Mouse (Mus musculus) monocyte, adult 5-6 weeks (primary cell): Measurements from ENCODE around the gene Ola1. TPM values are rescaled to one million over a fixed set of nuclear protein-coding genes. Genes with fewer than 3 reads are reported as not detected.

ENCODE experiments used
- ATAC-seq: fragments of 153-309, 156-312 bp; replicated peaks from 2 replicates; pipeline ENCODE4 v1.8.0; 2017; ENCODE audit warnings: mild to moderate bottlenecking; ENCODE audit not compliant: low TSS enrichment, insufficient number of reproducible peaks, severe bottlenecking, poor library complexity, low FRiP score
- total RNA-seq: library from RNA; stranded (forward); fragments of 200-1000, 200-491, 200-594 nt; gene quantifications from 3 replicates; pipeline ENCODE4 v1.2.3, GENCODE M21; 2017

Gene Ola1
- total RNA-seq, 1 experiment from 2014 or later, result 73.3 TPM

DNA sequence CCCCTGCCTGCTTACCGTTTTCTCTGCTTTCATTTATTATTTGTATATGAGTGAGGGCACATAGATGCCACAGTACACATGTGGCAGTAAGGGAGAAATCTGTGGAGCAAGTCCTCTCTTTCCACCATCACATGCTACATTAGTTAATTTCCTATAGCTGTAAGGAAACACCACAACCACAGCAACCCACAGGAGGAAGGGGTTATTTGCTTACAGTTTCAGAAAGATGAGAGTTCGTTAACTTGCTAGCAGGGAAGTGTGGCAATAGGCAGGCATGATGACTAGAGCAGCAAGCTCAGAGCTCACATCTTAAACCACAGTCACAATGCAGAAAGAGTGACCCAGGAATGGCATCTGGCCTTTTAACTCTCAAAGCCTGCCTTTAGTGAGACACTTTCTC is 58.0 kb downstream of the Ola1 start:
- ATAC-seq, result 0 out of 2 replicates have a peak, but pooled peaks have one; percentile 17

DNA sequence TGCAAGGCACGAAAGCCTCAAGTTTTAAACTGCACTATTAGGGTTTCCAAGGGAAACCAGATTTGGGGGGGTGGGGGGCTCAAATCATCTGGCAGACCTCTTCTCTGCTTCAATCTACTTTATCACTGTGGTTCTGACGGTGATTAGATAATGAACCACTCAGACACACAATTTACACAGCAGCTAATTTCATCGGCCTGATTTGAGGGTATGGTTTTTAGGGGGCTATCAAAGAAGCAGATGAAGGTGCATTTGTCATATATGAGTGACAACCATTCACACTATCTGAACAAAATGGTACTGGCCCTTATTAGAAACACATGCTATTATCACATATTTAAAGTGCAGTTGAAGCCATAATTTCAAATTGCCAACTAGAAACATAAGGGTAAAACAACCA is 61.5 kb downstream of the Ola1 start:
- ATAC-seq, result no peak

DNA sequence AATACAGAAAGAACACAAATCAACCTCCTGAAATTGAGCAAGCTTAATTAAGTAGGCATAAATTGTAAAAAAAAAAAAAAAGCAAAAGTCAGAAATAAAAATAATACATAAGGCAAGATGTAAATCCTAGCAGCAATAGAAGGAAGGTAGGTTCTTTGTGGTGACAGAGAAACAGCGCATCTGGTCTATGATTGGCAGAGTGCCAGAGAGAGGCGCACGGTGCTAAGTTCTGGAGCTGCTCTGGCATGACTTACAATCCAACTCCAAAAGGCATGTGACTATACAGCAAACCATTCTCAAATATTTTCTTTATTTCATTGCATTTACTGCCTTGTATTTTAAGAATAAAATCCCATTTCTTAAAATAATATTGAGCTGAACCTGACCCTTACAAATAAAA is 68.2 kb downstream of the Ola1 start:
- ATAC-seq, result no peak

DNA sequence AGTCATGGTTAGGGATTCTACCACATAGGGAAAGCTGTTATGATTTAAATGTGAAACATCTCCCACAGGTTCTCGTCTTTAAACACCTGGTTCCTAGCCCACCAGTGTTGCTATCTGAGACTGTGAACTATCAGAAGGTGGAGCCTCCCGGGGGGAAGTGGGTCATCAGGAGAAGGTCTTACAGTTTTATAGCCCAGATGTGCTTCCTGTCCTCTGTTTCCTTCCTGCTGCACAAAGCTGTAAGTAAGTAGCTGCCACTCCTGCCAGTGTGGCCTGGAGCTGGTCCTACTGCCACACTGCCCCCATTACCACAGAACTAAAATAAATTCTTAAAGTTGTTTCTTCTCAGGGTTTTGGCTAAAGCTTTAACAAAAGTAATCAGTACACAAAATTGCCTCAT is 72.6 kb downstream of the Ola1 start:
- ATAC-seq, result no peak

DNA sequence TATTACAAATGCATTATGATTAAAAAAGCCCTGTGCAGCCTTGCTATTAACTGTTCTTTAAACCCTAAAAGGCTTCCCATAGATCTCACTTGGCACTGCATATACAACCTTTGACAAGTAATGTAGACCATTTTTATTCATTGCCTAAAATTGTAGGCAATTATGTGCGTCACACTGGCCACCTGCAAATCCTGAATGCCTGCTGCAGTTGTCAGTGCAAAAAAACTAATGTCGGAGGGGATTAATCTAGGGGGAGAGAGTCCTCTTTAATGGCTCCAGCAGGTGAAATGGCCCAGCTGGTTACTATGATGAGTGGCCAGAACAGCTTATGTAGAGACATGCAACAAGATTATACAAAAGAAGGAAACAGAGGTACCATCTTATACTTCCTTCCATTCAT is 75.0 kb downstream of the Ola1 start:
- ATAC-seq, result no peak

DNA sequence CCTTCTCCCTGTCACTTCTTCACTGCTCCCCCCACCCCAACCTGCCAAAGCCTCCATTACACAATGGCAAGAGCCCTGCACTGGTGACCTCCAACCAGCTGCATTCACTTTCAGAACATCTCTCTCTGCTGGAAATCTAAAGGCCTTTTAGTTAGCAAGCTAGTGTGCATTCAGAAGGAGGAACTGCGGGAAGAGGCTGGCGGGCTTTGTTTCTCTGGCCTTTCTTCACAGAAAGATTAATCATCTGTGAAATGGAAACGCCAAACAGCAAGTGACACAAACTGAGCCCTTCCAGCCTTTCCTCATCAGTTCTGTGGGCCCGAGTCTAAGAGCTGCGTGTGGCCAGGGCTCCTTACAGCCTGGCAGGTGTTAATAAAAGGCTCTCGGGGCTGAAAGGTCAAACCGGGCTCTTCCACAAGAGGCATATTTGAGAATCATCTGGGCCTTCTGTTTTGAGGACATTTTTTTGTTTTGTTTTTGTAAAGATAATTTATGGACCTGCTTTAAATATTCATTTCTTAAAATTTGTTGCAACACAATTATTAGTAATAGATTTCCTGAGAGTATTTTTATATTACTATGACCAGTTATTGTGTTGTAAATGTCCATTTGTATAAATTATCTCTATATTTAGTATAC is 75.8 kb downstream of the Ola1 start:
- ATAC-seq, result no peak

DNA sequence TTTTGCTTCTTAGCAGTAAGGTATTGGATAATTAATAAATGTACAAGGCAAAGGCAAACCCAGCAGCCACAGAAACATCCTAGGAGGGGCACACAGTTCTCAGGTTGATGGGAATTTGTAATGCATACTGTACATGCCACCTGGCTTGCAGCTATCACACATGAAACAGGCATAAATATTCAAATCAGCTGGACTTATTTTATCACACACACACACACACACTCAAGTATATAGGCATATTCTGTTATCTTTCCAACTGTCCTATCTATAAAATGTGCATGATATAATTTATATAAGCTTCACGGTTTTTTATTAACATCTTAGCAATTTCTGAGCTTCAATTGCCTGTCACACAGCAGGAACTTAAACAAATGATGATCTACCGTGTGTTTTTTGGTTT is 85.8 kb downstream of the Ola1 start:
- ATAC-seq, result no peak

DNA sequence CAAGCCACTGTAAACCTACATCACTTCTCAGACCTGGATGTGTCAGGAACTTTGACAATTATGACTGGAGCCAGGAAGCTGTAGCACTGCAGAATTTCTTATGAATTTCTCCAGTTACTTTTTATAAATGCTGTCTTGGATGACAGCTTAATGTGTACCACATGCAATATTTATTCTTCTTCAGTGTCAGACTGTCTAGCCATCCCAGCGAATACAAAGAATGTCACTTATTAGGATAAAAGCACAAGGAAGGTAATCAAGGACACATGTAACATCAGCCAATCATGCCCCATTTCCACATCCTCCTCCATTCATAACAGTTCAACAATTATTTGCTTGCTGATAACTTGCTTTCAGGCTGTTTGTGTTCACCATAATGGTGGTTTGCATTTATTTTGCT is 91.0 kb downstream of the Ola1 start:
- no peak for ATAC-seq

DNA sequence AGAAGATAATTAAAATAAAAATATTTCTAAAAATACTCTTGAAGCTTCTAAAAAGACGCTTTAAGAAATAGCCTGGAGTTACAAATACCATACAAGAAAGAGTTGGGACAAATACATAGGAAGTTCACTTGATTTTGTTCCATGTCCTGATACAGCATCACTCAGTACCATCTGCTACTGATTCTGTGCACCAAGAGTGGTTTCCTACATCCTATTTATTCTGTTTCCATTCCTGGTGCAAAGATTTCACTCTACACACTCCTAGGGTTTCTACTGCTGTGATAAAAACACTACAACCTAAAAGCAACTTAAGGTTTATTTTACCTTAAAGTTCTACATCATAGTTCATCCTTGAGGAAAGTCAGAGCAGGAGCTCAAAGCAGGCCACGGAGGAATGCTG is 99.9 kb downstream of the Ola1 start:
- ATAC-seq, result no peak

DNA sequence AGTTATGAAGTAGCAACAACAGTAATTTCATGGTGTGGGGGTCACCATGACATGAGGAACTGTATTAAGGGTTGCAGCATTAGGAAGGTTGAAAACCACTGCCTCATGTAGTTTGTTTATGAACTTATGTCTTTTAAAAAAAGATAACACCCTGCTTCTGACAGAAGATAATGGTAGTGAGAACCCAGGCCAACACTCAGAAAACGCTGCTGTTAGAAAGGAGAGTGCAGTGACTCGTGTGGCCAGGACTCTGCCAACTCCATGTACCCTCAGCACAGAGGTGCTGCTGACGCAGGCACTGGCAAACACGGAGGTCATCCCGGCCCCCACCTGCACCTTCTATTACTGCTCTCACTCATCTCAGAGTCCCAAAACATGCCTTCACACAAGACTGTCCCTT is 111.6 kb downstream of the Ola1 start:
- no peak for ATAC-seq

DNA sequence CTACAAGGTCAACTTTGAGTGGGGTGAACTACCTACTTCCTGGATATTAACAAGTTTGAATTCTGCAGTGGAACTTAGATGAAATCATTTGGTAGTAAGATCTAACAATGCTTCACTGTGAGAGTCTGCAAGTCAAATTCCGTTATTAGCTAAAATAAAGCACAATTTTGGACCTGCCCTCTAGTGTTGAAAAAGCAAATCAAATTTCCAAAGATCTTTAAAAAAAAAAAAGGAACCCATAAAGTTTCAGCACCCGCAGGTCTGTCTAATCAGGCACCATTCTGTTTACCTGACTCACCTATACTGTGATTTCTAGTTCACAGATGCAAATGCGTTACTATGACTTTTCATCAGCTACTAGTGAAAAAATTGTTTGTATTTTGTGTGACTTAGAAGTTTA is 122.2 kb downstream of the Ola1 start:
- ATAC-seq, result no peak

DNA sequence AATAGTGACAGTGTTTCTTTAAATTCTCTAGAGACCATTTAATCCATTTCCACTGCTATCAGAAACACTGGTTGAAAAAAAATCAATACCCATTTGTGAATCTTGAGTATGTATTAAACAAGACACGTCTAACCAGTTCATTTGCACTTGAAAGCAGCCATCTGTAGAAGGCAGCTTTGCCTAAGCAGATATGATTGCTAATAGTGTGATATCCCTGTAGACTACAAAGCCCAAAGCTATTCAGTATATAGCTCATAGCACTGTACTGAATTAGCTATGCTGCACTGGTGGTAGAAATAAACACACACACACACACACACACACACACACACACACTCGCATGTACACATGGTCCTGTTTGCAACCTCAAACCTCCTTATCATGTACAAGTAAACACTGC is 123.4 kb downstream of the Ola1 start:
- no peak for ATAC-seq

DNA sequence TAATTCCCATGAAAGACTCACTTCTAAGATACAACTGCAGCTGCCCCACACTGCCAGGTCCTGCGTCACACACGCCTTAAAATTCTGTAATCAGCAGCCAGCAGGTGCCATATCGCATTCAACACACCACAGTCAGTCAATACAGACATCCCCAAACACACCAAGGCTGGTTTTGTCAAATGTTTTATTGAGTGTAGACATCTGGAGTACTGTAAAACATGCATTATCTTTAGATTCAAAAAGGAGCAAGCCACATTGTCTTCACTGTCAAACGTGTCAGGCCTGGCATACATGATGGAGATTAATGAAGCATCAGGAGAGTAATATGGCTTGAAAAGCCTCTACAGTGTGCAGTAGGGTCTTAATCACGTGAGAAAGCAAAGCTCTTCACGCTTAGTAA is 125.7 kb downstream of the Ola1 start:
- no peak for ATAC-seq

DNA sequence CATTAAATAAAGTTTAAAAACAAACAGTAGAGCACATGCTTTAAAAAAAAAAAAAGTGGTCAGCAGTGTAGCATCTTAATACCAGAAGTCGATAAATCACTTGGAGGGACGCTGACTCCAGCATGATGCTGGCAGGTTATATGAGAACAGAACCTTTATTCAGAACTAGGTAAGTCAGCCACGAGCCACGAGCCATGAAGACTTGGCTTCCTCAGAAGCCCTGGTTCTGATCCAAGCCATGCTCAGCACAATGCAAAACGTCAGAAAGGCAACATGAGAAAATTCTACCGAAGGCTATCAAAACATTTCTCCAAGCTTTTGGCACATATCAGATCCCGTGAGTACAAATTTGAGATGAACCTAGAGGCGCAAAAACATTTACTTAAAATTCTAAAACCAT is 127.4 kb downstream of the Ola1 start:
- ATAC-seq, result no peak

DNA sequence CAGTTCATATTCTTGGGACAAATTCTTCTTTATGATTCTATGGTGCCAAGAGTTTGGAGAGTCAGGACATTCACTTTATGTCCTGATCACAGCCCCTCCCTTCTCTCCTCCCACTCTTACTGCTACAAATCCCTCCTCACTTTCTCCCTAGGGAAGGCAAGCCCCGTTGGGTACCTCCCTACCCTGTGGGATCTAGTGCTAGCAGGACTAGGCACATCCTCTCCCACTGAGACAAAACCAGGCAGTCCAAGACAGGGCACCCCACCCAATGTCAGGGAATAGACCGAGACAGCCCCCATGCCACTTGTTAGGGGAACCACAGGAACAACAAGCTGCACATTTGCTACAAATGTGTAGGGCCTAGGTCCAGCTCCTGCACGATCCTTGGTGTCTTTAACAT is 131.1 kb downstream of the Ola1 start:
- no peak for ATAC-seq

DNA sequence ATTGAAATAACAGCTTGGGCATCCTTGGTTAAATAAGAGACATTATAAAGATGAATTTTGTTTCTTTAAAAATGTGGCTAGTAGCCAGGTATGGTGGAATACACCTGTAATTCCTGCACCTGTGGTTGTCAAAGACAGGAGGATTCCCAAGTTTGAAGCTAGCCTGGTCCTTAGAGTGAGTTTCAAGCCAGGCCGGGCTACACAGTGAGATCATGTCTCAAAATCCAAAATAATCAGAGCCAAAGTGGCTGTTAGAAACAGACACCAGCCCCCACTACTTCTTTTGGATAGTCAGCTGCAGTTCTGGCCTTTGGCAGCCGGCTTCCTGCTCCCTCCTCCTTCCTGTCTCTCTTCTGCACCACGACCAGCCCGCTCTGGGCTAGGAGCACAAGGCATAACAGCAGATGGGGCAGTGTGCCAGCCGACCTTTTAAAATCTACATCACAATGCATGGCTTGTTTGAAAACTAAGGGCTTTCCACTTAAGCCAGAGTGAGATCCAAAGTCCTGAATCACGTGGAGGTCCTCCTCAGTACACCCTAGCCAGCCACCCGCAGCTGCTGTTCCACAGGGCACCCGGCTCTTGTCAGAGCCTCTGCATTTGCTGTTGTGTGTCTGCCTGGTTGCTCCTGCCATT is 132.9 kb downstream of the Ola1 start:
- no peak for ATAC-seq

DNA sequence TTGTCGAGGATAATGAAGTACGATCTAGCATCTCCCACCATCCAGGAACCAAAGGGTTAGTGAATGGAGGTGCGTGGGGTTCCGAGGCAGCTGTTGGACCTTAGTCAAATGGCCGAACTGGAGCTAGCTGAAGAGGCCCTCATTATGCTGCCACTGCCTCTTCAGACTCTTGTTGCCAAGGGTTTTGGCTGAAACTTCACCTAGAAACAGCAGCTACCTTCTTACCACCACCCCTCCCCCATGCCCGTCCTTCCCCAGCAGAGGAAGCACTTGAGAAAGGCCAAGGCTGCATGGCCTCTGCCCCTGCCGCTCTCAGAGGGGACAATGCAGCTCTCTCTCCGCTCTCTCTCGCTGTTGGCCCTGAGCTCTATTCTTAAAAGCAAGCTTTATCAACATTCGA is 136.2 kb downstream of the Ola1 start:
- ATAC-seq, result no peak

DNA sequence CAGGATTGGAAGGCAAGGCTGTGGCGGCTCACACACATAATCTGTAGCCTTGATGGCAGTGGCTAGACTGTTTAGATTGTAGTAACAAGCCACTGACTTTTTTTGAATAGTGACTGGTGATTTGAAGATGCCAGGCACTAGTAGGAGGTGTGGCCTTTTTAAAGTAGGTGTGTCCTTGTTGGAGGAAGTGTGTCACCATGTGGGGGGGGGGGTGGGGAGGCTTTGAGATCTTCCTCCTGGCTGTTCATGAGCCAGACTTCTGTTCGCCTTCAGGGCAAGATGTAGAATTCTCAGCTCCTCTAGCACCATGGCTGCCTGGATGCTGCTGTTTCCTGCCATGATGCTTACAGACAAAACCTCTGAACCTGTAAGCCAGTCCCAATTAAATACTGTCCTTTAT is 136.9 kb downstream of the Ola1 start:
- no peak for ATAC-seq

DNA sequence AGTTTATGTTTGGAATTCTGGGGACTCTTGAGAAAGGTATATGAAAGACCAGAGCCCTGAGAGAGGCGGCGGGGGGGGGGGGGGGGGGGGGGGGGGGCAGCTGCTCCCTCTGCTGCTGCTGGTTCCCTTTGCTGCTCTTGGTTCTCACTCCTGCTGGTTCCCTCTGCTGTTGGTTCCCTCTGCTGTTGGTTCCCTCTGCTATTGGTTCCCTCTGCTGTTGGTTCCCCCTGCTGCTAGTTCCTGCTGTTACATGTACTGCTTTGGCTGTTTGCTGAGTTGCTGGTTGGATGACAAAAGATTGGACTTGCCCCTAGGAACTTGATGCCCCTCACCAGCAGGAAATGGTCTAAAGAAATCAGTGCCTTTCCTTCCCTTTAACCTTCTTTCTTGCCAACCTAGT is 138.6 kb downstream of the Ola1 start:
- ATAC-seq, result peak; percentile 84

DNA sequence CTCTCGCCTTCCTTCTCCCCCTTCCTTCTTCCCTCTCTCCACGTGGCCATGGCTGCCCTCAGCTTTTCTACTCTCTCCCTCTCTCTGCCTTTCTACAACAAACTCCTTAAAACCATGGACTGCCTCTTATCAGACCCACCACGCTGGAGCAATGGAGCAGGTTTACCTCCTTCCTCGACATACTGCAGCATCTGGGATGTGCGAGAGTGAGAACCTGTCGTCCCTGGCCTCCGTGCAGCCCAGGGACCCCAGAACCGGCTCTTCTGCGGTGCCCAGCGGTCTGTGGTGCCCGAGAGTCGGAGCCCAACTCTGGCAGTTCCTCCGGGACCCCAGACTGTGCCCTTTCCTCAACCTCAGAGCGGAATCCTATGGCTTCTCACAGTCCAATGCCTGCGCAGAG is 139.4 kb downstream of the Ola1 start:
- no peak for ATAC-seq
